Mouse (Mus musculus): ENCODE results near the gene D430042O09Rik.

GRCm38 (mm10) chr7:125746621-125747315, 39.1 kb downstream of the D430042O09Rik start:
- TF ChIP-seq CTCF (IDR thresholded peaks at IDR 0.05; ENCODE audit: low read depth, low read length) = no peak
- no peak for TF ChIP-seq POLR2A (IDR thresholded peaks at IDR 0.05; ENCODE audit: extremely low read depth, insufficient read depth, low read length)

Data from liver, adult 2 months (tissue).